Mouse (Mus musculus) left cerebral cortex, adult 6 months (tissue): ENCODE data around the gene Cd93. TPM values are rescaled to one million over a fixed set of nuclear protein-coding genes. Genes with fewer than 3 reads are reported as not detected.

ENCODE experiments used
- long read RNA-seq, 2 experiments: library from polyadenylated mRNA; unstranded; transcript quantifications; one replicate each; pipeline ENCODE4 v2.0.0; 2019 to 2020
- polyA plus RNA-seq: library from polyadenylated mRNA; unstranded; fragments of <200 nt; fragmentation: Nextera tagmentation; gene quantifications from 2 replicates; pipeline ENCODE4 v1.2.3, GENCODE M21; 2021

The Cd93 gene
- polyA plus RNA-seq = 0.74 and 0.85 TPM in 2 replicates
- long read RNA-seq, experiment 1, partial matches to known transcripts = 0 of 1 reads
- long read RNA-seq, experiment 1, other reads (novel, unspliced or antisense) = 1 of 1 reads
- long read RNA-seq, experiment 2, partial matches to known transcripts = 0 of 2 reads
- long read RNA-seq, experiment 2, other reads (novel, unspliced or antisense) = 2 of 2 reads

GRCm38 (mm10) chr2:148443249-148443958, at the start of gene Cd93:
TSS of gene Cd93 (minus strand) at chr2:148443563.

GRCm38 (mm10) chr2:148407870-148408760, 35.2 kb downstream of the Cd93 start, which contains the start of gene Thbd:
TSS of gene Thbd (minus strand) at chr2:148408188.

GRCm38 (mm10) chr2:148395131-148396051, 48.0 kb downstream of the Cd93 start, which contains the start of gene Sstr4:
TSS of gene Sstr4 (plus strand) at chr2:148395344.

Other genes starting within 250 kb of the Cd93 start
- 15.7 and 17.3 TPM in 2 replicates for gene Sstr4, start 48.2 kb downstream of the Cd93 start, polyA plus RNA-seq
- gene Thbd, start 35.4 kb downstream of the Cd93 start, polyA plus RNA-seq = 3.1 and 4.9 TPM in 2 replicates
- gene Nxt1, start 229.0 kb upstream of the Cd93 start, polyA plus RNA-seq = 28.3 and 34.6 TPM in 2 replicates
- gene Gzf1, start 237.5 kb upstream of the Cd93 start, polyA plus RNA-seq = 13.6 and 14.7 TPM in 2 replicates